Mouse (Mus musculus) c-Kit-positive CD71-negative TER-119-negative erythroid progenitor cells, embryonic 14.5 days (primary cell): ENCODE measurements around the gene Cul4a.
"Not testable (repeated sequence)": the region's sequence is repeated elsewhere in the genome, so short reads cannot be mapped to it uniquely, and the experiment has no call there.

Source experiments
- DNase-seq: peaks from one replicate; pipeline ENCODE4 v3.0.0-alpha.2; 2013; ENCODE audit warnings: low read depth

The Cul4a gene

GRCm38 (mm10) chr8:13105087-13105881 is at the start of gene Cul4a, which contains the start of gene Pcid2:
Gene Cul4a, plus strand, starts transcription at chr8:13105621.
Gene Pcid2, minus strand, starts transcription at chr8:13105459.
- DNase-seq, result peak; percentile 96

- DNase-seq, result no peak
Measured at GRCm38 (mm10) chr8:13057351-13057750, 48.1 kb upstream of the Cul4a start.

DNA sequence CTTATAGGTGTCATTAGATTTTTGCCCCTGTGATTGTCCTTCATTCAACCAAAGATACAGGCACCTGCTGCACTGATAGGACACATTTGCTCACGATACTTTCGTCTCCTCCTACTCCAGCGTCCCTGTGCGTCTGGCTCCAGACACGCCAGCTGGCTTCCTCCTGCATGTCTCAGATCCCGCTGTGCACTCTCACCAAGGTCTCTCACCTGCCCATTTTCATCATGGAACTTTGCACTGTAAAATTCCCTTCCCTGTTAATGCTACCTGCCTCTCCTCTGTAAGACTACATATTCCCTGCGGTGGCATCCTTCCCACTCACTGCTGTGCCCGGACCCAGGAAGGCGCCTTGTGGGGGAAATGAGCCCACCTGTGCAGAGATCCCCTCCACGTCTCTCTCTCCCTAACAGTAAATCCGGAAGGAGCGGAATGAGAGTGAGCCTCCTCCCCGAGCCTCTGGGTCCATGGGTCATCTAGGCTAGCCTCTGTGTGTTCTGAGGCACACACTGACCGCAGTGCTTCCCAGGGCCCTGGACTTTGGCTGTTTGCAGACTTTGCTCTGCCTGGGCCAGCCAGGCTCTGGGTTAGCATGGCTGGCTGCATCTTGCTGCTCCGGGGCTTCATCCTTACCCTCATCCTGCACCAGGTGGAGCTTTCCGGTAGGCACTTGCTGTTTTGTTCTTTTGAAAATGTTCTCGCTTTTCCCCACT is 44.8 kb upstream of the Cul4a start, which contains the start of gene Proz:
TSS of gene Proz (plus strand) at position 474 of the 710 bp plus-strand sequence.
- DNase-seq, result no peak

- no peak for DNase-seq
Measured at GRCm38 (mm10) chr8:13063112-13063511, 42.3 kb upstream of the Cul4a start.

DNA sequence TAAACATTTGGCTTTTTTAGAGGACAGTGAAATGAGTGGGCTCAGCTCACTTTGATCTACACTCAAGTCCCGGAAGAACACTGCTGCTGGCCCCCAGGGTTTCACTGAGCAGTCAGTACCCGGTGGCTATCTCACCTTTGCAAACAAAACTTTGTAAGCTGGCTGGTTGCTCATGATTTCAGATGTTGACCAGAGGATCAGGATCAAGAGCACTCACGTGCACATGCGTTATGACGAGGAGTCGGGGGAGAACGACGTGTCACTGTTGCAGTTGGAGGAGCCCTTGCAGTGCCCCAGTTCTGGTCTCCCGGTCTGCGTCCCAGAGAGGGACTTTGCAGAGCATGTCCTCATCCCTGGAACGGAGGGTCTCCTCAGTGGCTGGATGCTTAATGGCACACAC is 32.2 kb upstream of the Cul4a start:
- DNase-seq, result no peak

GRCm38 (mm10) chr8:13075044-13075443 is 30.4 kb upstream of the Cul4a start:
- peak; percentile 13 for DNase-seq

DNA sequence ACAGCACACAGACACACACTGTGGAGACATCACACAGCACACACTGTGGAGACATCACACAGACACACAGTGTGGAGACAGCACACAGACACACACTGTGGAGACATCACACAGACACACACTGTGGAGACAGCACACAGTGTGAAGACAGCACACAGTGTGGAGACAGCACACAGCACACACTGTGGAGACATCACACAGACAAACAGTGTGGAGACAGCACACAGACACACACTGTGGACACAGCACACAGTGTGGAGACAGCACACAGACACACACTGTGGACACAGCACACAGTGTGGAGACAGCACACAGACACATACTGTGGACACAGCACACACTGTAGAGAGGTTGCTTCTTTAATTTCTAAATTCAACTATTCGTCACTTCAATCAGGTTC is 29.8 kb upstream of the Cul4a start:
- DNase-seq, result not testable (repeated sequence)

DNA sequence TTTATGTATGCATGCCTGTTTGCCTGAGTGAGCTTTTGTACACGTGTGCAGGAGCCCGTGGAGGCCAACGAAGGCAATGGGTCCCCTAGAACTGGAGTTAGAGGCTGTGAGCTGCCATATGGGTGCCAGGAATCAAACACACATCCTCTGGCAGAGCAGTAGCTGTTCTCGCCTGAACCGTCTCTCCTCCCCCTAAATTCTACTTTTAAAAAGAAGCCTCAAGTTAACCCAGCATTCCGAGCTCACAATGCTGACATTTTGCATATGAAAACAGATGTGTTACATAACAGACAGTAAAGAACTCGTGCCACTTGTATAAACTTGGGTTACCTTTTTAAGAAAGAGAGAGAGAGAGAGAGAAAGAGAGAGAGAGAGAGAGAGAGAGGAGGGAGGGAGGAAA is 27.9 kb upstream of the Cul4a start:
- no peak for DNase-seq

GRCm38 (mm10) chr8:13104691-13105086 is 732 bp upstream of the Cul4a start:
- peak; percentile 90 for DNase-seq

DNA sequence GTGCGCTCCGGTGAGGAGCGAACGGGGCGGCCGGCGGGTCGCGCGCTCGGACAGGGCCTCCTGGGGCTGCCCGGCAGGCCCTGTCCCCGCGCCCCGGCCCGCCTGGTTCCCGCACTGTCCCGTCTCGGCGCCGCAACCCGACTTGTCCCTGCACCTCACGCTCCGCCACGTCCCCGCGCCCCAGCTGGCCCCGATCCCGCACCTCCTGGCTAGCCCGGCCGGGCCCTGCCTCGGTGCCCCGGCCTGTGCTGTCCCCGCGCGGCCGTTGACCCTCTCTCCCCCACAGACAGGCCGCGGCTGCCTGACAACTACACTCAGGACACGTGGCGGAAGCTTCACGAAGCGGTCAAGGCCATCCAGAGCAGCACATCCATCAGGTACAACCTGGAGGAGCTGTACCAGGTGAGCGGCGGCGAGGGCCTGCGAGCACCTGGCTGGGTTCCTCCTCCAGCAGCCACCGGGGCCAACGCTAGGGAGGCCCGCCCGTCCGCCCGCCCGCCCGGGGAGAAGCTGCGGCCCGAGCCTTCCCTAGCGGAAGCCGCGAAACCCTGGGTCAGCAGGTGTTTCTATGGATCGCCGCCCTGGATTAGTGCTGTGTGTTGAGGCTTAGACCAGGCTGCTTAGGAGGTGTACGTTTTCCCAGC is 609 bp downstream of the Cul4a start:
- no peak for DNase-seq

GRCm38 (mm10) chr8:13107990-13108638 is 2.7 kb downstream of the Cul4a start:
- DNase-seq, result no peak

- no peak for DNase-seq
Measured at GRCm38 (mm10) chr8:13108967-13109366, 3.5 kb downstream of the Cul4a start.

DNA sequence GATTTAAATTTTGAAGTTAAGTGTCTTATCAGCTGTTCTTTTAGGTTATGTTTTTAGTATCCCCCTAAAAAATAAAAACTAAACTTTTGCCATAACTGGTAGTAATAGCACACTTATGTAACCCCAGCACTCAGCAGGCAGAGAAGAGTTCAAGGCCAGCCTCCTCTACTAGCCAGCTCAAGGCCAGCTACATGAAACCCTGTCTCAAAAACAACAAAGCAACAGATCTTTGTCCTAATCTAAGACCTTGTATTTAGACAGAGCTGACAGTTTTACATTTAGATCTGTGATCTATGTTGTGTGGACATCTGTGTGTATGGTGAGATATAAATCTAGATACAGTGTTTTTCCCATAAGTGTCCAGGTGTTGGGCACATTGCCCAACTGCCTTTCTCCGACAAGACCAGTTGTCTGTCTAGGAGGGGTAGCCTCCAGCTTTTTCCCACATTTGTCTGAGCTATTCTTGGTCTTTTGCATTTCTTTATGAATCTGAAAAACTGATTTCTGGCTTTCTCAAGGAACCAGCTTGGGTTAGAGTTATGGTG is 4.1 kb downstream of the Cul4a start:
- DNase-seq, result no peak

DNA sequence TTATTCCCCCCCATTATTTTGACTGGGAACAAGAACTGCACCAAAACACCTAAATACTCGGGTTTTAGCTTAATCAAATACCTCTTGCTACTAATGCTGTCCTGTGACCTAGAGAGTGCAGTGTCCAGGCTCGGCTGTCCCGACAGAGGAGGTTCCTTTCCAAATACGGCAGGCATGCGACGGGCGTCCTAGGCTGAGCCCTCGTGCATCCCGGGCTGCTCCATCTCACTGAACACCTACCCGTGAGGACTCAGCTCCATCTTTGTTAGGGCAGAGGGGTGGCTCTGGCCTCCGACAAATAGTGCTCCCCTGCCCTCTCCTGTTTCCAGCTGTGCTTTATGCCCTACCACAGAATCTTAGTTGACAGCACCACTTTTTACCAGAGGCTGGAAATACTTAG is 6.5 kb downstream of the Cul4a start:
- DNase-seq, result no peak

- no peak for DNase-seq
Measured at GRCm38 (mm10) chr8:13113232-13113631, 7.8 kb downstream of the Cul4a start.

DNA sequence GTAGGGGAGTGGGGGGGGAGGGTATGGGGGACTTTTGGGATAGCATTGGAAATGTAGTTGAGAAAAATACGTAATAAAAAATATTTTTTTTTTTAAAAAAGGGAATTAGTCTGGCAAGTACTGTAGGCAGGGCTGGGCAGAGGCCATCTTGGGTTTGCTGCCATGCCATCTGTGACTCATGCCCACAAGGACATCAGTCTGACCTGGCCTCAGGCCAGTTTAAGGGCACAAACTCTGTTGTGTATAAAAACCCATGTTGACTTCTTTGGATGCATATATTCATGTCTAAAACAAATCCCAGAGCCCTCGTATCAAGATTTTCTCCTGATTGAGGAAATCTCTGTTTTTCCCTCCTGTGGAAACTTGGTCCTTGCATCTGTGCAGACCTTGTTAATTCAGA is 11.7 kb downstream of the Cul4a start:
- DNase-seq, result no peak

GRCm38 (mm10) chr8:13118516-13118915 is 13.1 kb downstream of the Cul4a start:
- DNase-seq, result no peak

- no peak for DNase-seq
Measured at GRCm38 (mm10) chr8:13120882-13121665, 15.7 kb downstream of the Cul4a start.

DNA sequence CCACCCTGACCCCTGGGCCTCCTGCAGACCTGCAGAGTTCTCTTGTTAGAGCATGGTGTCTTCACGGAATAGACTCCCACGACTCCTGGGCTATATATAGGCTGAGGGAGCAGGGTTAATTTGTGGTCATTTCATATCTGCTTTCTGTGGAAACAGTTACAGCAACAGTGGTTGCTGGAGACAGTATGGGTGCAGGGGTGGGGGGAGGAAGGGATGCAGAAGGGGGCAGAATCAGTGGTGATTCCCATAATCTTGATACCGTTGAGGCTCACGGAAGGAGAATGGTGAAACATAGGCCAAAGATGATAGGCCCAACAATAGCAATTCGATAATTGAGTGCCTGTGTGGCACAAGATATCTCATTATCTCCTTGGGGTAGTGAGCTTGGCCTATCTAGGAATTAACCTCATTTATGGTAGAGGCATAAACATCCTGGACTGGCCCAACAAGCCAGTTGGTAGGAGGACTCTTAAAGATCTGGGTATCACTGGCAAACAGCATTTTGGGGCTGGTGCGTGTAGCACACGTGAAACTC is 17.5 kb downstream of the Cul4a start:
- no peak for DNase-seq

GRCm38 (mm10) chr8:13124897-13125296 is 19.5 kb downstream of the Cul4a start:
- no peak for DNase-seq

GRCm38 (mm10) chr8:13132220-13132619 is 26.8 kb downstream of the Cul4a start:
- peak; percentile 64 for DNase-seq
